Mouse (Mus musculus): ENCODE measurements around the gene Nos2. TPM values are rescaled to one million over a fixed set of nuclear protein-coding genes. Genes with fewer than 3 reads are reported as not detected.

The Nos2 gene
- polyA plus RNA-seq, 1 experiment = 2.6 TPM

DNA sequence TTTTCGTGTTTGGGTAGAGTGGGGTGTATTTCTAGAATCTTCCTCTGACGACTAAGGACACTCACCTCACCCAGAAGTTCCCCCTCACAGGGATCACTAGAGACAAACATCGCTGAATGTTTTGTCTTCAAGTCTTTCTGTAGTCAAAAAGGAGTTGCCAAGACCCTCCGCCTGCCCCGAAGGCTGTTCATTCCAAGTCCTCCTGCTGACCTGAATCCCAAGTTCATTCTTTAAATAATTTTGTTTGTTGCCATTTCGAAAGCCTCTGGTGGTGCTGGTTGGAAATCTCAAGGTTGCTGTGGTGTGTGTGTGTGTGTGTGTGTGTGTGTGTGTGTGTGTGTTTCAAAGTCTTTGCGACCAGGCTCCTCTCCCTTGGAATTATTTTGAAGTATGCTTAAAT, 13.7 kb downstream of the Nos2 start:
- peaks cover 16% of the 10 kb centered on the region; the same call in 1 of the 2 replicates for H3K4me1 ChIP-seq (ENCODE audit: control insufficient read depth, insufficient read depth, insufficient read length, low read length)
- H3K27ac ChIP-seq (replicated peaks; ENCODE audit: low read depth, low read length) = peak overlapping the region; percentile 94
- H3K4me3 ChIP-seq (ENCODE audit: insufficient read depth, low read depth, low read length) = no peak overlapping the region

DNA sequence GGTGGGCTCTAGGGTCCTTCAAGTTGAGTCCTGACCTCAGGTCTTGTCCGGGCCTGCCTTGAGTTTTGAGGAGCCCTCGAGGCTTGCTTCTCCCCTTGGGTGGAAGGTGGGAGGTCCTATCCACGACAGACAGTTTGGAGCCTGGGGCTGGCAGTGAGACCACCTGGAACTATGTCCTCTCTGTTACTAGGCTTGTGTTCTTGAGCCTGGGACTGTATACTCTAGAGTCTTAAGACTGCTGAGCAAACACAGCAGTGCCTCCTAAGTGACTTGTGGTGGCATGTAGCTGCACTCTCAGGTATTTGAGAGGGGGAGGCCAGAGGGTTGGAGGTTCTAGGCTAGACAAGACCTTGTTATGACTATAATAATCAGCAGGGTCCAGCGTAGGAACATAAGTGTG, 14.1 kb downstream of the Nos2 start:
- Histone ChIP-seq H3K27ac (replicated peaks; ENCODE audit: low read depth, low read length) (peak overlapping the region; percentile 94), H3K4me1 (ENCODE audit: control insufficient read depth, insufficient read depth, insufficient read length, low read length) (peaks cover 16% of the 10 kb centered on the region; the same call in 1 of the 2 replicates), H3K4me3 (ENCODE audit: insufficient read depth, low read depth, low read length) (no peak overlapping the region)

- peak overlapping the region; percentile 44 for H3K4me3 ChIP-seq (ENCODE audit: insufficient read depth, low read depth, low read length)
- peak overlapping the region; percentile 94 for H3K27ac ChIP-seq (replicated peaks; ENCODE audit: low read depth, low read length)
- H3K4me1 ChIP-seq (ENCODE audit: control insufficient read depth, insufficient read depth, insufficient read length, low read length) = peaks cover 16% of the 10 kb centered on the region; the same call in 1 of the 2 replicates
Observed at GRCm38 (mm10) chr11:78935178-78935577, 14.6 kb downstream of the Nos2 start.

- Histone ChIP-seq H3K27ac (replicated peaks; ENCODE audit: low read depth, low read length) (no peak overlapping the region), H3K4me3 (ENCODE audit: insufficient read depth, low read depth, low read length) (no peak overlapping the region), H3K4me1 (ENCODE audit: control insufficient read depth, insufficient read depth, insufficient read length, low read length) (peaks cover 5% of the 10 kb centered on the region)
Observed at GRCm38 (mm10) chr11:78943083-78943482, 22.5 kb downstream of the Nos2 start.

DNA sequence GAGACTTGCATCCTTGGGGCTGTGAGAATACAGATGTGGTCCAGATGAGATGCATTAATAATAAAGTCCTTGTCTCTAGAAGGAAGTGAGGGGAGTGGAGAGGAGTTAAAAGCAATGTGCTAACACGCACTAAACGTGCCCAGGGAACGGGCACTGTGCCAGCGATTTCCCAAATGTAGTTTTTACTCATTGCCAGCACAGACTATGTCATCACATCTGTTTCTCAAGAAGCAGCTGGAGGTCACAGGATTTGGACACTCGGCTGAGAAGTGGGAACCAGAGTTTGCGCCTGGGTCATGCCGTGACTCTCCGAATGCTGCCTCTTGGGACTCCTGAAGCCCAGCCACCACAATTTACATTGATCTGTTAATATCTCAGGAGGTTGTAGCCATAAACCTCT, 29.8 kb downstream of the Nos2 start:
- no peaks in the 10 kb centered on the region for H3K4me1 ChIP-seq (ENCODE audit: control insufficient read depth, insufficient read depth, insufficient read length, low read length)
- H3K27ac ChIP-seq (replicated peaks; ENCODE audit: low read depth, low read length) = no peak overlapping the region
- no peak overlapping the region for H3K4me3 ChIP-seq (ENCODE audit: insufficient read depth, low read depth, low read length)

- H3K4me3 ChIP-seq (ENCODE audit: insufficient read depth, low read depth, low read length) = no peak overlapping the region
Observed at GRCm38 (mm10) chr11:78952467-78952866, 31.9 kb downstream of the Nos2 start.

DNA sequence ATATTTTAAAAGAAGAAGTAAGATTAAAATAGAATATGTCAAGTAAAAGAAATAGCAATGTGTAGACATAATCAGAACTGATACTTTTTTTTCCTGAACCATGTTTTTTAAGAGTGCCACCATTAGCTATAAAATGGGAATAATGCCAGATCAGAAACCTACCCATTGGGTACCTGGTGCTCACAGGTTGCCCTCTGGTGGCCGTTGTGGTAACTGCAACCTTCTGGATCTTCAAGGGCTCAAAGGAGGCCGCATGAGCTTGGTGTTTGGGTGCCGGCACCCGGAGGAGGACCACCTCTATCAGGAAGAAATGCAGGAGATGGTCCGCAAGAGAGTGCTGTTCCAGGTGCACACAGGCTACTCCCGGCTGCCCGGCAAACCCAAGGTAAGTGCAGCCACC, 35.7 kb downstream of the Nos2 start:
- no peaks in the 10 kb centered on the region for H3K4me1 ChIP-seq (ENCODE audit: control insufficient read depth, insufficient read depth, insufficient read length, low read length)
- no peak overlapping the region for H3K4me3 ChIP-seq (ENCODE audit: insufficient read depth, low read depth, low read length)
- no peak overlapping the region for H3K27ac ChIP-seq (replicated peaks; ENCODE audit: low read depth, low read length)

More at GRCm38 (mm10) chr11:78952467-78952866, 31.9 kb downstream of the Nos2 start:
- H3K4me1 ChIP-seq (ENCODE audit: control insufficient read depth, insufficient read depth, insufficient read length, low read length) = no peaks in the 10 kb centered on the region
- no peak overlapping the region for H3K27ac ChIP-seq (replicated peaks; ENCODE audit: low read depth, low read length)

GRCm38 (mm10) chr11:78959367-78959766, 38.8 kb downstream of the Nos2 start:
- H3K4me1 ChIP-seq (ENCODE audit: control insufficient read depth, insufficient read depth, insufficient read length, low read length) = no peaks in the 10 kb centered on the region
- H3K27ac ChIP-seq (replicated peaks; ENCODE audit: low read depth, low read length) = no peak overlapping the region
- H3K4me3 ChIP-seq (ENCODE audit: insufficient read depth, low read depth, low read length) = no peak overlapping the region

- Histone ChIP-seq H3K4me1 (ENCODE audit: control insufficient read depth, insufficient read depth, insufficient read length, low read length) (no peaks in the 10 kb centered on the region), H3K27ac (replicated peaks; ENCODE audit: low read depth, low read length) (no peak overlapping the region), H3K4me3 (ENCODE audit: insufficient read depth, low read depth, low read length) (no peak overlapping the region)
Observed at GRCm38 (mm10) chr11:78959841-78960520, 39.4 kb downstream of the Nos2 start.

DNA sequence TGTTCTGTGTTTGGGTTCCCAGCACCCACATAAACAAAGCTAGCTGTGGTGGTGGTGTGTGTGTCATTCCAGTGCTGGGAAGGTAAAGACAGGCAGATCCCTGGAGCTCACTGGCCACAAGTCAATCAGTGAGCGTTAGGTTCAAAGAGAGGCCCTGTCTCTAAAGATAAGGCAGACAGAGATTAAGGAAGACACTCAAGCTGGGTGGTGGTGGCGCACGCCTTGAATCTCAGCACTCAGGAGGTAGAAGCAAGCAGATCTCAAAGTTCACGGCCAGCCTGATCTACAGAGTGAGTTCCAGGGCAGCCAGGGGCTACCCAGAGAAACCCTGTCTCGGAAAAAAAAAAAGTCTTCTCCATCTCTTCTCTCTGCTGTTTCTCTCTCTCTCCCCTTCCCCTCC, 40.6 kb downstream of the Nos2 start:
- no peak overlapping the region for H3K4me3 ChIP-seq (ENCODE audit: insufficient read depth, low read depth, low read length)
- no peak overlapping the region for H3K27ac ChIP-seq (replicated peaks; ENCODE audit: low read depth, low read length)
- peaks cover under 1% of the 10 kb centered on the region; the same call in 1 of the 2 replicates for H3K4me1 ChIP-seq (ENCODE audit: control insufficient read depth, insufficient read depth, insufficient read length, low read length)

GRCm38 (mm10) chr11:78967371-78967770, 46.8 kb downstream of the Nos2 start:
- peak overlapping the region; percentile 48; the same call in 1 of the 2 replicates for H3K27ac ChIP-seq (replicated peaks; ENCODE audit: low read depth, low read length)
- H3K4me3 ChIP-seq (ENCODE audit: insufficient read depth, low read depth, low read length) = no peak overlapping the region

DNA sequence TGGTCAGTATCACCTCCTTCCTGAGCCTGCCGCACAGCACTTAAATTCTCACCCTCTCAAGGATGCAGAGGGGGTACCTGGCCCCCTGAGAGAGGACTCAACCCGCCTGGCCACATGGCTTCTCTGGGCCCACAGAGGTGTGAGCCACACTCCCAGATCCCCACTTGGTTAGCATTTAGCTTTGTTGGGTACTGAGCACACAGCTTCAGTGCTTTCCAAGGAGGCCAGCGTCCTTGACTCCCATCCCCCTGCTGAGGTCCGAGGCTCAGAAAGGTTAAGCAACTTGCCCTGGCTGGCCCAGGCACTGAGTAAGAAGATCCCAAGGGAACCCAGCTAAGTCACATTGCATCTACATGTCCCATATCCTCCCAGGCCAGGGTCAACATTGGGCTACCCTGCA, 47.5 kb downstream of the Nos2 start:
- no peak overlapping the region for H3K4me3 ChIP-seq (ENCODE audit: insufficient read depth, low read depth, low read length)
- H3K4me1 ChIP-seq (ENCODE audit: control insufficient read depth, insufficient read depth, insufficient read length, low read length) = peaks cover 19% of the 10 kb centered on the region
- peak overlapping the region; percentile 77 for H3K27ac ChIP-seq (replicated peaks; ENCODE audit: low read depth, low read length)

More at GRCm38 (mm10) chr11:78967371-78967770, 46.8 kb downstream of the Nos2 start:
- H3K4me1 ChIP-seq (ENCODE audit: control insufficient read depth, insufficient read depth, insufficient read length, low read length) = peaks cover 14% of the 10 kb centered on the region

DNA sequence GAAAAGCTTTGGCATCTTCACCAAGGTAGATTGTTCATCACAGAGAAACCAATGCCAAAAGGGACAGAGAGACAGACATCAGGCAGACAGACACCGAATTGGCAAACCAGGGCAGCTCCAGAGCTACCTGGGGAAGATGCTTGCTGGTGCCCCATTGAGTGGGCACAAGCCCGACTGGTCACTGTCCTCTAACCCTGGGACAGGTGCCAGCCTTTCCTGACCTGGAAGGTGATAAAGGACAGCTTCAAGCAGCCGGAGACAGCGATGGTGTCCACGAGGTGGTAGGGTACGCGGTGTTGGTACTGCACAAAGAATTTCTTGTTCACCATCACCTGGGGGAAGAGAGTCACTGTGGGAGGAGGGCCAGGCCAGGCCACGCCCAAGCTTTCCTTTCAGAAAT, 50.5 kb downstream of the Nos2 start:
- Histone ChIP-seq H3K4me1 (ENCODE audit: control insufficient read depth, insufficient read depth, insufficient read length, low read length) (peaks cover 22% of the 10 kb centered on the region), H3K27ac (replicated peaks; ENCODE audit: low read depth, low read length) (no peak overlapping the region), H3K4me3 (ENCODE audit: insufficient read depth, low read depth, low read length) (no peak overlapping the region)

- peaks cover 17% of the 10 kb centered on the region for H3K4me1 ChIP-seq (ENCODE audit: control insufficient read depth, insufficient read depth, insufficient read length, low read length)
- no peak overlapping the region for H3K4me3 ChIP-seq (ENCODE audit: insufficient read depth, low read depth, low read length)
- H3K27ac ChIP-seq (replicated peaks; ENCODE audit: low read depth, low read length) = no peak overlapping the region
Observed at GRCm38 (mm10) chr11:78971746-78972145, 51.2 kb downstream of the Nos2 start.

DNA sequence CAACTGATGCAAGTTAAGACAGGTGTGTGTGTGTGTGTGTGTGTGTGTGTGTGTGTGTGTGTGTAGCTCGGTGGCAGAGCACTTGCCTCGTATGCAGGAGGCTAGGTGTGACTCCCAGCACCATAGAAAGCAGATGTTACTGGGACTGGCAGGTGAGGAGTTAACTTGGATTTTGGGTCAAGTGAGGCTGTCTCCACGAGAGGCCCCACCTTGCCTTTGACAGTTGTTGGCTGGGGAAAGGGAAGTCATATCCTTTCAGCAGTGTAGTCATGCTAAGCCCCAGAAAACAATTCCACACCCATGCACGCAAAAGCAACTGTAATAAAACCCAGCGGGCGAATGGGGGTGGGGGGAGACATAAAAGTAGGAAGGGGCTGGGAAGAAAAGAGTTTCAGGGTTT, 51.7 kb downstream of the Nos2 start:
- peaks cover 14% of the 10 kb centered on the region for H3K4me1 ChIP-seq (ENCODE audit: control insufficient read depth, insufficient read depth, insufficient read length, low read length)
- H3K27ac ChIP-seq (replicated peaks; ENCODE audit: low read depth, low read length) = 0 out of 2 replicates have a peak overlapping the region, but pooled peaks have one; percentile 29
- H3K4me3 ChIP-seq (ENCODE audit: insufficient read depth, low read depth, low read length) = no peak overlapping the region

DNA sequence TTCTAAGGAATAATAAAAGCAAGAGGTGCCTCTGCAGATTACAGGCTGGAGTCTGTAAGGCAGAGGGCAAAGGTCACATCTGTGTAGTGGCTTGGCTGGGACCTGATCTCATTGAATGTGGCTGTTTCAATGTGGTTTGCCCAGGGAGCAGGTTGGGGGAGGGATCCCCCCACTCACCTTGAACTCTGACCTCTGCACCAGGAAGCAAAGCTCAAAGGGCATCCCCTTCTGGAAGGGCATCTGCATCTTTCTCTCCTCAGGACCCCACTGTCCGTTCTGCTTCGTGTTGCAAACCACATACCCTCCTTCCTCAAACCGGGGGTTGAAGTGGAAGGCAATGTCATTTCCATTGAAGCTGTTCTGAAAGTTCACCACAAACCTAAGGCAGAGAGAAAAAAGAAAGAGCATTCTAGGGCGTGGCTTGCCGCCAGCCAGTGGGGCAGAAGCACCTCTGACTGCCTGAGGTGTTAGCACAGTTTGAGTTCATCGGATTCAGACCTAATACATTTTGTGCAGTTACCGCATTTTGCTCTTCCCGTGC, 52.3 kb downstream of the Nos2 start:
- Histone ChIP-seq H3K4me1 (ENCODE audit: control insufficient read depth, insufficient read depth, insufficient read length, low read length) (peaks cover 10% of the 10 kb centered on the region), H3K27ac (replicated peaks; ENCODE audit: low read depth, low read length) (peak overlapping the region; percentile 29), H3K4me3 (ENCODE audit: insufficient read depth, low read depth, low read length) (peak overlapping the region; percentile 11; the same call in 1 of the 2 replicates)

Measured in brown adipose tissue, adult 24 weeks (tissue).